Mouse (Mus musculus): ENCODE results near the gene Tmed2.

DNA sequence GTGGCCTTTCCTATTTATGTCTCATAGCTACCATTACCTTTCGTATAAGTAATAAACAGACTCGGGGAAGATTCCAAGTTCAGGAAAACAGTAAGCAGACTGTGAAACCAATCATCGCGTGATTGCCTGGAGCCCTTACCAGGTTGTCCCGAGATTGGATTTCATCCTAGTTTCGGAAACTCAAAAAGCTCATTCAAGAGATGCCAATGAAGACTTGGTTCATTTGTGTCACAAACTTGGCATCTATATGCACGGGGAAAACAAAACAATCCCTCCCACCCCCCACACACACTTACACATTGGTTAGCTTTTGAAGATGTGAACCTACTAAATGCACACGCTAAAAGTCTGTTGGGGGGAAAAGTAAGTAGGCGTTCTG, 11.6 kb downstream of the Tmed2 start:
- TF ChIP-seq POLR2A (IDR thresholded peaks at IDR 0.05; ENCODE audit: insufficient read length, low read depth) (no peak), USF1 (IDR thresholded peaks at IDR 0.05; ENCODE audit: low read depth) (no peak), MAX (IDR thresholded peaks at IDR 0.05; ENCODE audit: low read depth) (no peak)

Measured in myocyte (in vitro differentiated cells).